Mouse (Mus musculus) limb, embryonic 13.5 days (tissue): ENCODE results near the gene Ffar2. TPM values are rescaled to one million over a fixed set of nuclear protein-coding genes. Genes with fewer than 3 reads are reported as not detected.
A peak's percentile ranks its signal among the peaks of the same experiment; 100 is the strongest.

Experiments used
- ATAC-seq: fragments of 200-750 bp; cut with Nextera tagmentation; 2 replicates; pipeline ENCODE4 v1.8.0; 2017; ENCODE audit warnings: low read depth, moderate number of reproducible peaks, moderate TSS enrichment; ENCODE audit not compliant: low FRiP score
- H3K27ac ChIP-seq: fragments of 300-500 bp; sonication (generic); 2 replicates; pipeline ENCODE4 v1.5.1; 2015; ENCODE audit warnings: inconsistent platforms, mild to moderate bottlenecking, moderate library complexity
- H3K27me3 ChIP-seq: fragments of 300-500 bp; sonication (generic); 2 replicates; pipeline ENCODE4 v1.6.1; 2015; ENCODE audit warnings: mild to moderate bottlenecking, inconsistent platforms
- H3K36me3 ChIP-seq: fragments of 300-500 bp; sonication (generic); 2 replicates; pipeline ENCODE4 v1.6.1; 2015; ENCODE audit warnings: inconsistent platforms, mild to moderate bottlenecking, moderate library complexity
- H3K4me1 ChIP-seq: fragments of 300-500 bp; sonication (generic); 2 replicates; pipeline ENCODE4 v1.6.1; 2015; ENCODE audit warnings: inconsistent platforms
- H3K4me2 ChIP-seq: fragments of 300-500 bp; sonication (generic); replicated peaks from 2 replicates; pipeline ENCODE4 v1.6.1; 2015; ENCODE audit warnings: inconsistent platforms, mild to moderate bottlenecking, moderate library complexity
- H3K4me3 ChIP-seq: fragments of 300-500 bp; sonication (generic); 2 replicates; pipeline ENCODE4 v1.5.1; 2015; ENCODE audit warnings: moderate library complexity, mild to moderate bottlenecking, inconsistent platforms
- H3K9ac ChIP-seq: fragments of 300-500 bp; sonication (generic); 2 replicates; pipeline ENCODE4 v1.6.1; 2015; ENCODE audit warnings: mild to moderate bottlenecking, inconsistent platforms
- H3K9me3 ChIP-seq: fragments of 300-500 bp; sonication (generic); 2 replicates; pipeline ENCODE4 v1.6.1; 2016; ENCODE audit warnings: inconsistent platforms
- WGBS: fragments of 180-500 bp; shearing (Covaris S2); methylation state at CpG from one replicate; pipeline ENCODE4 v1.1.7; 2015; 5-methylcytosine and 5-hydroxymethylcytosine counted together
- polyA plus RNA-seq: library from polyadenylated mRNA; unstranded; fragments of >200 nt; fragmentation: Nextera tagmentation; extraction: Ambion mirVana; gene quantifications from 2 replicates; pipeline ENCODE4 v1.2.1, GENCODE M21; 2015

Ffar2 gene
- not detected in 2 replicates for polyA plus RNA-seq

GRCm38 (mm10) chr7:30823675-30824074, at the start of gene Ffar2:
Gene Ffar2 (minus strand): TSS chr7:30823775.
- H3K4me2 ChIP-seq, result no peak within 1 kb of the TSS
- H3K9me3 ChIP-seq, result no peaks in the 10 kb centered on the region
- no peak within 1 kb of the TSS for H3K4me3 ChIP-seq
- H3K9ac ChIP-seq, result no peak within 1 kb of the TSS
- H3K36me3 ChIP-seq, result no peaks in the 10 kb centered on the region
- ATAC-seq, result no peak
- H3K27me3 ChIP-seq, result no peaks in the 10 kb centered on the region
- H3K4me1 ChIP-seq, result no peaks in the 10 kb centered on the region
- H3K27ac ChIP-seq, result no peak within 1 kb of the TSS
- WGBS, result 89% methylated on average over 18 of the region's 18 CpGs

GRCm38 (mm10) chr7:30873083-30873482, 49.5 kb upstream of the Ffar2 start:
- ATAC-seq, result no peak
- no peak overlapping the region for H3K4me3 ChIP-seq
- H3K9ac ChIP-seq, result no peak overlapping the region
- peak overlapping the region; percentile 46 for H3K4me2 ChIP-seq
- H3K27me3 ChIP-seq, result peaks cover 16% of the 10 kb centered on the region; the same call in 1 of the 2 replicates
- H3K27ac ChIP-seq, result no peak overlapping the region
- 17% methylated on average over 15 of the region's 15 CpGs for WGBS
- no peaks in the 10 kb centered on the region for H3K4me1 ChIP-seq
- no peaks in the 10 kb centered on the region for H3K36me3 ChIP-seq
- H3K9me3 ChIP-seq, result no peaks in the 10 kb centered on the region

- Histone ChIP-seq H3K9ac (no peak overlapping the region), H3K27me3 (no peaks in the 10 kb centered on the region; the same call in 1 of the 2 replicates), H3K4me3 (no peak overlapping the region), H3K4me2 (no peak overlapping the region), H3K4me1 (no peaks in the 10 kb centered on the region), H3K27ac (no peak overlapping the region), H3K9me3 (no peaks in the 10 kb centered on the region), H3K36me3 (no peaks in the 10 kb centered on the region)
- no peak for ATAC-seq
- 74% methylated on average over 8 of the region's 8 CpGs for WGBS
These were observed 39.8 kb upstream of the Ffar2 start for GRCm38 (mm10) chr7:30863386-30863785.

DNA sequence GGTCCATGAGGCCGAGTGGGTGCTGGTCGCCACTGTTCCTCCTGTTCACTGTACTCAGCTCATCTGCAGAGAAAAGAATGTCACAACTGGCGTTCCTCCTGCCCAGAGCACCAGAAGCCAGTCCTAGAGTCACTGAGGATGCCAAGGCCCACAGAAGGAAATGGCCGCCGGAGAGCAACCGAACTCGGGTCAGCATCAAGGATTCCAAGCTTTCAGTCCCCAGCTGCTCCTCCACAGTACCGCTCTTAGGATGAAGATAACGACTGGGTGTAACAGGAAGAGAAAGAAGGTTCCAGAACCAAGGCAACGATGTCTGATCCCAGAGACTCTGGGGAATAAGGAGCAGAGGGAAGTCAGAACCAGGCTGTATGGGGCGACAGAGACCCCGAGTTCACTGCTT, 37.9 kb upstream of the Ffar2 start, which contains the start of gene Ffar1:
Gene Ffar1, minus strand, starts transcription at position 101 of the 400 bp plus-strand sequence.
- H3K27ac ChIP-seq, result no peak within 1 kb of the TSS
- no peak for ATAC-seq
- H3K27me3 ChIP-seq, result no peaks in the 10 kb centered on the region; the same call in 1 of the 2 replicates
- H3K36me3 ChIP-seq, result no peaks in the 10 kb centered on the region
- no peaks in the 10 kb centered on the region for H3K4me1 ChIP-seq
- H3K9me3 ChIP-seq, result no peaks in the 10 kb centered on the region
- no peak within 1 kb of the TSS for H3K4me2 ChIP-seq
- H3K9ac ChIP-seq, result peak within 1 kb of the TSS; percentile 13; the same call in 1 of the 2 replicates
- 86% methylated on average over 12 of the region's 12 CpGs for WGBS
- no peak within 1 kb of the TSS for H3K4me3 ChIP-seq

- Histone ChIP-seq H3K9ac (no peak overlapping the region), H3K4me3 (peak overlapping the region; percentile 29), H3K4me1 (no peaks in the 10 kb centered on the region), H3K4me2 (peak overlapping the region; percentile 57), H3K27ac (no peak overlapping the region), H3K27me3 (peaks cover 12% of the 10 kb centered on the region; the same call in 1 of the 2 replicates), H3K36me3 (no peaks in the 10 kb centered on the region), H3K9me3 (no peaks in the 10 kb centered on the region)
- ATAC-seq, result peak; percentile 72; the same call in 1 of the 2 replicates
- WGBS, result 12% methylated on average over 13 of the region's 16 CpGs
These were observed 36.2 kb upstream of the Ffar2 start for GRCm38 (mm10) chr7:30859635-30860402.

DNA sequence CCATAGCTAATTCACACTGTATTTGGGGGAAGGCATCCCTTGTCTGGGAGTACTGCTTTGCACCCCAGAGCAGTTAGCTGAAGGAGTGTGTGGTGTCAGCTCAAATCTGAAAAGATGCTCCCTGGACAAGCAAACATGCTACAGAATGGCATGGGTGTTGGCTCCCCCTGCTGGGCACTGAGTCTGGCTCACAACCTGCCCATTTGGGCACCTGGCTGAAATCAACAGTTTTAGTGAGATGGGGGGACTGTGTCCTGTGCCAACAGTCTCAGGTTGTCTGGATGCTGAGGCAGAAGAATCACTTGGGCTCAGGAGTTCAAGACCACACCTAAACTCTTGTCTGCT, 35.7 kb upstream of the Ffar2 start:
- H3K4me3 ChIP-seq, result no peak overlapping the region
- H3K27me3 ChIP-seq, result peaks cover 15% of the 10 kb centered on the region; the same call in 1 of the 2 replicates
- no peak overlapping the region for H3K27ac ChIP-seq
- H3K4me2 ChIP-seq, result peak overlapping the region; percentile 57
- no peaks in the 10 kb centered on the region for H3K9me3 ChIP-seq
- no peaks in the 10 kb centered on the region for H3K4me1 ChIP-seq
- ATAC-seq, result peak; percentile 49
- H3K36me3 ChIP-seq, result no peaks in the 10 kb centered on the region
- H3K9ac ChIP-seq, result no peak overlapping the region

GRCm38 (mm10) chr7:30857746-30858145, 34.2 kb upstream of the Ffar2 start:
- H3K36me3 ChIP-seq, result no peaks in the 10 kb centered on the region
- H3K27ac ChIP-seq, result no peak overlapping the region
- peaks cover 15% of the 10 kb centered on the region; the same call in 1 of the 2 replicates for H3K27me3 ChIP-seq
- no peak overlapping the region for H3K9ac ChIP-seq
- H3K4me2 ChIP-seq, result no peak overlapping the region
- H3K9me3 ChIP-seq, result no peaks in the 10 kb centered on the region
- ATAC-seq, result no peak
- no peak overlapping the region for H3K4me3 ChIP-seq
- 75% methylated on average over 1 of the region's 1 CpGs for WGBS
- no peaks in the 10 kb centered on the region for H3K4me1 ChIP-seq

DNA sequence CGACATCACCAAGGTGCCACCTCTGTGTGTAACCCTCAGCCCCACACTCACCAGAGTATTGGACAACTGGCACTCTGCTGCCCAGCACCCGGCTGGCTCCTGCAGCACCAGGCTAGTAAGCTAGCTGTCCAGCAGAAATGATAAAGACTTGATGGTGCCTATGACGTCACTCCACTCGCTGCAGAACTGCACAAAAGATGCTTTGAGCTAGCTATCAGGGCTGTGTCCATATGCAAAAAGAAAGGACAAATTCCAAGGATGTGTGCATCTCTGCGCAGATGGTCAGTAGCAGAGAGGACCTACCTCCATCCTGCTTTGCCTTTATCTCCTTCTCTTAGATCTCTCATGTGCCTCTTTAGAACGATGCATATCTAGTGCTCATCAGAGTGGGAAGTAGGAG, 32.5 kb upstream of the Ffar2 start, which contains the start of gene Ffar3:
Gene Ffar3, minus strand, starts transcription at position 101 of the 400 bp plus-strand sequence.
- ATAC-seq, result no peak
- 85% methylated on average over 6 of the region's 6 CpGs for WGBS

DNA sequence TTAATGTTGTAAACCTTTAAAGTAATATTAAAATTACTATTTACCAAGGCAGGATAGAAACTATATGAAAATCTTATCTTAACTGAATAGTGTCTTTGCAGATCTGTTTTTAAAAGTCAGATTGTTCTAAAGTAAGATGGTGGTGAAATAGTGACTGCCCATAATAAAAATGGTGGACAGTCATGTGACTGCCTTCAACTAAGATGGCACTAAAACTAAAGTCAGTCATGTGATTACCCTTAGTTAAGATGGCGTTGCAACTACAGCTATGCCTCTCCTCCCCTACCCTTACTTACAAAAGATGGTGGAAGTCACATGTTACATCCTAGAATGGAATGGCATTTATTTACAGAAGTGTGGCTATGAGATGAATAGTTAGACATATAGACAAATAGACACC, 27.8 kb upstream of the Ffar2 start:
- Histone ChIP-seq H3K4me2 (no peak overlapping the region), H3K36me3 (no peaks in the 10 kb centered on the region), H3K27ac (no peak overlapping the region), H3K4me1 (no peaks in the 10 kb centered on the region), H3K9ac (no peak overlapping the region), H3K4me3 (no peak overlapping the region), H3K27me3 (peaks cover 15% of the 10 kb centered on the region; the same call in 1 of the 2 replicates), H3K9me3 (no peaks in the 10 kb centered on the region)
- no peak for ATAC-seq
- 93% methylated on average over 1 of the region's 1 CpGs for WGBS

More for the DNA sequence above, 32.5 kb upstream of the Ffar2 start, which contains the start of gene Ffar3:
- Histone ChIP-seq H3K4me1 (no peaks in the 10 kb centered on the region), H3K27ac (no peak within 1 kb of the TSS), H3K9ac (no peak within 1 kb of the TSS), H3K9me3 (no peaks in the 10 kb centered on the region), H3K36me3 (no peaks in the 10 kb centered on the region), H3K4me3 (no peak within 1 kb of the TSS), H3K4me2 (no peak within 1 kb of the TSS), H3K27me3 (peaks cover 15% of the 10 kb centered on the region; the same call in 1 of the 2 replicates)

DNA sequence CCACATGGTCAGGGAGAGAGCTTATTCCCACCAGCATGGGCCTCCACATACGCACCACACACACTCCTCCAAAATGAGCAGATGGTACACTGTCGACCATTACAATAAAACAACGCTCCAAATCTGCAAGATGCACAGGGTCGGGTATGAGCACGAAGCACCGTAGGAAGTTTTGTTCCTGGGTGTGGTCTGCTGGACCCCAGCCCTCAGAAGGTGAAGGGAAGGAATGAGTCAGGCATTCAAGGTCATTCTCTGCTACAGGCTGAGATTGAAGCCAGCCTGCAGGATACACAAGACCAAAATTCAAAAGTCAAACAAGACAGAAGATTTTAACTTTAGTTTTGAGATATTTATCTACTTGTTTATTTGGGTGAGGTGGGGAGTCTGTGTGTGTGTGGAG, 24.4 kb upstream of the Ffar2 start:
- ATAC-seq, result no peak
- Histone ChIP-seq H3K4me2 (no peak overlapping the region), H3K4me1 (peaks cover 6% of the 10 kb centered on the region), H3K27me3 (no peaks in the 10 kb centered on the region), H3K9me3 (no peaks in the 10 kb centered on the region), H3K9ac (no peak overlapping the region), H3K27ac (no peak overlapping the region), H3K4me3 (no peak overlapping the region), H3K36me3 (no peaks in the 10 kb centered on the region)
- 79% methylated on average over 6 of the region's 6 CpGs for WGBS

- Histone ChIP-seq H3K27me3 (no peaks in the 10 kb centered on the region), H3K36me3 (no peaks in the 10 kb centered on the region), H3K9me3 (no peaks in the 10 kb centered on the region), H3K27ac (no peak overlapping the region), H3K9ac (no peak overlapping the region), H3K4me1 (peaks cover 6% of the 10 kb centered on the region), H3K4me2 (no peak overlapping the region), H3K4me3 (no peak overlapping the region)
- no peak for ATAC-seq
- 75% methylated on average over 5 of the region's 5 CpGs for WGBS
These were observed 23.8 kb upstream of the Ffar2 start for GRCm38 (mm10) chr7:30847386-30847785.

- Histone ChIP-seq H3K4me3 (no peak overlapping the region), H3K4me2 (no peak overlapping the region), H3K36me3 (no peaks in the 10 kb centered on the region), H3K27ac (no peak overlapping the region), H3K9me3 (no peaks in the 10 kb centered on the region), H3K9ac (no peak overlapping the region), H3K4me1 (peaks cover 6% of the 10 kb centered on the region), H3K27me3 (no peaks in the 10 kb centered on the region)
- ATAC-seq, result no peak
- 53% methylated on average over 2 of the region's 2 CpGs for WGBS
These were observed 23.0 kb upstream of the Ffar2 start for GRCm38 (mm10) chr7:30846505-30847053.
